Mouse (Mus musculus) megakaryocyte progenitor cell, adult 5-6 weeks (primary cell): ENCODE measurements at regions not wholly inside any gene's neighbourhood (a gene's known extent, or its start where the extent isn't known, plus 50 kb on each side); places are given as distances from the start of the nearest gene placed in this dataset.

Source experiments
- ATAC-seq: replicated peaks from 2 replicates; pipeline ENCODE4 v1.8.0; 2016; ENCODE audit warnings: mild to moderate bottlenecking, moderate TSS enrichment, inconsistent platforms; ENCODE audit not compliant: poor library complexity

- no peak for ATAC-seq
Observed at GRCm38 (mm10) chr13:43852888-43853287, 68.3 kb downstream of the Cd83 start.

- ATAC-seq = no peak
Observed at GRCm38 (mm10) chr13:43854973-43855372, 70.4 kb downstream of the Cd83 start.

- no peak for ATAC-seq
Observed at GRCm38 (mm10) chr13:43860932-43861331, 76.4 kb downstream of the Cd83 start.

- no peak for ATAC-seq
Observed at GRCm38 (mm10) chr13:43861424-43861823, 76.8 kb downstream of the Cd83 start.

- no peak for ATAC-seq
Observed at GRCm38 (mm10) chr13:43862056-43862455, 77.5 kb downstream of the Cd83 start.

- ATAC-seq = no peak
Observed at GRCm38 (mm10) chr13:43862586-43862985, 78.0 kb downstream of the Cd83 start.

- ATAC-seq = no peak
Observed at GRCm38 (mm10) chr13:43863581-43864100, 79.1 kb downstream of the Cd83 start.

GRCm38 (mm10) chr13:43864153-43864861 is 79.7 kb downstream of the Cd83 start:
- peak; percentile 99 for ATAC-seq

- ATAC-seq = no peak
Observed at GRCm38 (mm10) chr13:43865036-43865435, 80.5 kb downstream of the Cd83 start.

GRCm38 (mm10) chr13:43875895-43876294 is 91.3 kb downstream of the Cd83 start:
- no peak for ATAC-seq

GRCm38 (mm10) chr13:43887284-43887683 is 102.7 kb downstream of the Cd83 start:
- ATAC-seq = no peak

GRCm38 (mm10) chr13:43891928-43892327 is 107.4 kb downstream of the Cd83 start:
- ATAC-seq = no peak

- ATAC-seq = no peak
Observed at GRCm38 (mm10) chr13:43895990-43896389, 111.4 kb downstream of the Cd83 start.

GRCm38 (mm10) chr13:43897046-43897445 is 112.5 kb downstream of the Cd83 start:
- no peak for ATAC-seq

- ATAC-seq = no peak
Observed at GRCm38 (mm10) chr13:43898555-43899258, 114.1 kb downstream of the Cd83 start.

- no peak for ATAC-seq
Observed at GRCm38 (mm10) chr13:43900115-43900514, 115.5 kb downstream of the Cd83 start.

GRCm38 (mm10) chr13:43900758-43901157 is 116.2 kb downstream of the Cd83 start:
- ATAC-seq = no peak

- ATAC-seq = no peak
Observed at GRCm38 (mm10) chr13:43903391-43903790, 118.8 kb downstream of the Cd83 start.

- ATAC-seq = no peak
Observed at GRCm38 (mm10) chr13:43904291-43904690, 119.7 kb downstream of the Cd83 start.

GRCm38 (mm10) chr13:43906241-43906640 is 121.7 kb downstream of the Cd83 start:
- no peak for ATAC-seq

GRCm38 (mm10) chr13:43907425-43907824 is 122.8 kb downstream of the Cd83 start:
- no peak for ATAC-seq

GRCm38 (mm10) chr13:43908041-43908644 is 123.6 kb downstream of the Cd83 start:
- no peak for ATAC-seq
